Mouse (Mus musculus) megakaryocyte, embryonic 14.5 days (primary cell): ENCODE measurements at regions not wholly inside any gene's neighbourhood (a gene's known extent, or its start where the extent isn't known, plus 50 kb on each side); places are given as distances from the start of the nearest gene placed in this dataset.

Experiments used
- H3K27me3 ChIP-seq: replicated peaks from 2 replicates; pipeline ENCODE3; 2012; ENCODE audit warnings: inconsistent platforms
- H3K36me3 ChIP-seq: replicated peaks from 2 replicates; pipeline ENCODE3; 2012; ENCODE audit warnings: low read length, inconsistent platforms, mixed read lengths
- H3K4me1 ChIP-seq: 2 replicates; pipeline ENCODE4 v1.6.1; 2012; ENCODE audit warnings: inconsistent platforms
- H3K4me3 ChIP-seq: replicated peaks from 2 replicates; pipeline ENCODE3; 2012; ENCODE audit warnings: moderate library complexity, mild to moderate bottlenecking, inconsistent platforms
- H3K9me3 ChIP-seq: 2 replicates; pipeline ENCODE4 v1.6.1; 2012; ENCODE audit warnings: inconsistent platforms
- FLI1 ChIP-seq: IDR thresholded peaks from 2 replicates; pipeline ENCODE4 v1.6.1; 2012; ENCODE audit warnings: low read length, inconsistent platforms, mixed read lengths
- GATA1 ChIP-seq: IDR thresholded peaks from 3 replicates; pipeline ENCODE4 v1.6.1; 2012; ENCODE audit warnings: mixed read lengths, low read length, inconsistent platforms, borderline replicate concordance

DNA sequence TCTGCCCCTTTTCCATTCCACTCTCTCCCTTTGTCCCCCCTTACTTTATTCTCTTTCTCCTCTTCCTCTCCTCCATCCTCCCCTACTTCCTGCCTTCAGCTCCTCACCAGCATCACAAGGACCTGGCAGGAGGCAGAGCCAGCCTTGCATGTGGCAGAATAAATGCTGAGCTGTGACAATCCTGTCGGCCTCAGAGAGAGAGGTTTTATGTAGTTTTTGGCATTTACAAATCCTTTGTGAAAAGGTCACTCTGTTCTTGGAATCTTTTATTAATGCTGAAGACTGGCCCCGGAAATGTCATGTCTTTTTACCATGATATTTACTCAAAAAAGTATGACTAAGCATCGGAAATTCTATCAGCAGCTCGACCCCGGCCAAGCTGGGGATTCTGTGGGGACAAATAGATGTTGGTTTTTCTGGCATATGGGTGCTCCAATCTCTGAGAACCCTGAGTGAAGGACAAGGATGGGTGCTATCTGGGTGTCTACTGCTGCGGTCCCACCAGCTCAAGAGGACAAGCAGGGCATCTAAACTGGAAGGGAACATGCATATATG is 178.8 kb upstream of the Nlrp1b start:
- Histone ChIP-seq H3K36me3 (no peaks in the 10 kb centered on the region), H3K4me1 (no peaks in the 10 kb centered on the region), H3K27me3 (no peaks in the 10 kb centered on the region), H3K4me3 (no peak overlapping the region), H3K9me3 (peaks cover 17% of the 10 kb centered on the region; the same call in 1 of the 2 replicates)
- TF ChIP-seq GATA1 (no peak), FLI1 (no peak)

DNA sequence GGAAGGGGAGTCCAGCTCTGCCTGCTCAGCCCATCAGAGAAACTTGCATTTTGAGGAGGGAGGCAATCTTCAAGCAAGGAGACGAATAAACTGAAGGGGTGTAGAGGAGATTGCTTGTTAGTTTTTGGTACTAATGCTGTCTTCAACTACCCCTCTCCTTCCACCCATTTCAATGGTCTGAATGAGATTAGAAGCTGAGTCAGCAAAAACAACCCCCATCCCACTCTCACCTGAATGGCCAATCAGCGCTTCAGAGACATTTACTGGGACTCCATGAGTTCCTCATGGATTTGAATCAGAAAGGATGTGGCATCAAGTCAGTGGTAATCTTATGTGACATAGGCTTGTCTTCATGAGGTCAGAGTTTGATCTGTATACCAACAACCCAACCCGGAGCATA is 180.0 kb upstream of the Nlrp1b start:
- Histone ChIP-seq H3K9me3 (peaks cover 17% of the 10 kb centered on the region; the same call in 1 of the 2 replicates), H3K36me3 (no peaks in the 10 kb centered on the region), H3K27me3 (no peaks in the 10 kb centered on the region), H3K4me1 (no peaks in the 10 kb centered on the region), H3K4me3 (no peak overlapping the region)
- no peak for TF ChIP-seq GATA1
- TF ChIP-seq FLI1 = no peak

DNA sequence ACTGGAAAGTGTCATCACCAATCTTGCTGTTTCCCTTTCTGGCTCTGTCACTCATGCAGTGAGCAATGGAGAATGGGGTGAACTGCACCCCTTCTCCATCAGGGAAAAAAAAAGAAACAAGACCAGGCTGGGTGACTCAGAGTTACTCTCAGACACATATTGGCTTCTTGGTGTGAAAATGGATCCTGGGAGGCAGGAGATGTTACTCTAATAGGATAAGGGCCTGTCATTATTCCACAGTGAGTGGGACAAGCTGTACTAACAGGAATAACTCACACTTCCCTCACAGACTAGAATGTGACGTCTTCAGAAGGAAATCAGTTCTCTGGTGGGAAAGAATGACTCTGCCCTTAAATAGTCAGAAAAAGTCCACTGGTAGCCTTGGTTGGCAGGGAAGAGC is 181.4 kb upstream of the Nlrp1b start:
- Histone ChIP-seq H3K4me1 (no peaks in the 10 kb centered on the region), H3K27me3 (no peaks in the 10 kb centered on the region), H3K4me3 (no peak overlapping the region), H3K36me3 (no peaks in the 10 kb centered on the region), H3K9me3 (peaks cover 17% of the 10 kb centered on the region; the same call in 1 of the 2 replicates)
- TF ChIP-seq GATA1 = no peak
- TF ChIP-seq FLI1 = no peak

DNA sequence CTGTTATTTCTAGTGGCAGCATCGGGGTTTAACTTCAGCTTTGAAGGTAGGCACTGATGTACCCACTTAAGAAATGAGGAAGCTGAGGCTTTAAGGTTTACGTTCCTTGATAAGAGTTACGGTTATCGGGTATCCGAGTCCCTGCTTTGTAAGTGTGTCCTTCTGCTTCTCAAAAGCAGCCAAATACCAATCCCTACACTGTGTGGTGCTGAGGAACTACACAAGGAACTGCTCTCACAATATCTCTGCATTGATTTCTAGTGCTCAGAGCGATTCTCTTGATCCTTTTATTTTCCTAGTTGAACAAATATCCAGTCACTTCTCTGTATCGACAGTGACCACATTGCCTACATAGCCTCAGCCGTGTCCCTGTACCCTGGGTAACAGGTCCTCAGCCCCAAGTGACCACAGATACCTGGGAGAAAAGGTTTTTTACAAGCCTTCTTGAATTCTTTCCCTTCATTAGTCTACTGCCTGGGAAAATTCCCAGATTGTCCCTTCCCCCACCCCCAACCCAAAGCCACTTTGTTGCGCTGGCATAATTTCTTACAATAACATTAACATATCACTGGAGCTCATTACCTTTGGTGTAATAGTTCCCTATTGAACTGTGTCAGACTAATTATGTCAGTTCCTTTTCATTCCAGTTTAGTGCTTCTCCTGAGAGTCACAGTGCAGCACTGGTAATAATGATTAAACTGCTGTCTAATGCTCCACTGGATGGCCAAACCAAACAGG is 184.0 kb upstream of the Nlrp1b start:
- TF ChIP-seq GATA1 (no peak), FLI1 (no peak)
- no peaks in the 10 kb centered on the region for H3K36me3 ChIP-seq
- H3K9me3 ChIP-seq = peaks cover 12% of the 10 kb centered on the region; the same call in 1 of the 2 replicates
- no peaks in the 10 kb centered on the region for H3K4me1 ChIP-seq
- H3K27me3 ChIP-seq = no peaks in the 10 kb centered on the region
- no peak overlapping the region for H3K4me3 ChIP-seq

DNA sequence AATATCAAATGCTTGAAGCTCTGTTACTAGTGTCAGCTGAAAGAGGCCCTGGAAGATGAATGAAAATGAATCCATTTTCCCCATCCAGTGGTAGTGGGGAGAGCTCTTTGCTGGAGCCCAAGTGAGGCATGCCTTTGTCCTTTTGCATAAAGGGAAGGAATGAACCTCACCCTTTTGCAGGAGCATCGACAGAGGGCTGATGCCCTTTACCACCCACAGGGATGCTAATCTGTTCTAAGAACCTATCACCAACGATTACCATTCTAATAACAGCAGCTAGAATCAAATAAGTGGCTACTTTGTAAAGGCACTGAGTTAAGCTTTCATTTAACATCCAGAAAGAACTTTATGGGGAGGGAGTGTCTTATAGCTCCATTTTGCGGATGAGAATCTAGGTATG is 184.9 kb upstream of the Nlrp1b start:
- Histone ChIP-seq H3K4me3 (no peak overlapping the region), H3K27me3 (no peaks in the 10 kb centered on the region), H3K9me3 (peaks cover 10% of the 10 kb centered on the region; the same call in 1 of the 2 replicates), H3K4me1 (no peaks in the 10 kb centered on the region), H3K36me3 (no peaks in the 10 kb centered on the region)
- TF ChIP-seq GATA1 = no peak
- no peak for TF ChIP-seq FLI1

DNA sequence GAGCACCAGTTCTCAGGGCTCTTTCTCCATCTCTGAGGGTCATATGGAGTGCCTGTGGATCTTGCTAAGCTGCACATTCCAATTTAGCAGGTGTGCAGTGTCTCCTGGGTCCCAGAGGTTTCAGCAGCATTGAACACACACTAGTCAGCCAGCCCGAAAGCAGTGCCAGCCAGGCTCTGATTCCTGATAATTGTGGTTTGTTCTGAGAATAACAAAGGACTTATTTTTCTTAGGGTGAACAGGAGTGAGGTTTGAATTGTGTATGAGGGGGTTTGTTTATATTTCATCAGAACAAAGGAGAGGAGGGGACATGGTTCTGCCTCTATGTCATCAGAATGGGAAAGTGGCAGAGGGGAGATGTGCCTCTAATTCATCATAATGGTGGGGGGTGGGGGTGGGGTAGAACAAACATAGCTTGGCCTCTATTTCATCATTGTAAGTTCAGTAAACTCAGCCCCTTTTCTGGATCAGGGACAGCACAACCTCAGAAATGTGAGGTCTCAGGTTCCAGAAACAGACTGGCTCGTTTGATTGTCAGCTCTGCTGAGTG is 191.8 kb upstream of the Nlrp1b start:
- TF ChIP-seq GATA1 = no peak
- no peak for TF ChIP-seq FLI1
- Histone ChIP-seq H3K4me3 (no peak overlapping the region), H3K9me3 (peaks cover 39% of the 10 kb centered on the region), H3K27me3 (no peaks in the 10 kb centered on the region), H3K36me3 (no peaks in the 10 kb centered on the region), H3K4me1 (no peaks in the 10 kb centered on the region)

DNA sequence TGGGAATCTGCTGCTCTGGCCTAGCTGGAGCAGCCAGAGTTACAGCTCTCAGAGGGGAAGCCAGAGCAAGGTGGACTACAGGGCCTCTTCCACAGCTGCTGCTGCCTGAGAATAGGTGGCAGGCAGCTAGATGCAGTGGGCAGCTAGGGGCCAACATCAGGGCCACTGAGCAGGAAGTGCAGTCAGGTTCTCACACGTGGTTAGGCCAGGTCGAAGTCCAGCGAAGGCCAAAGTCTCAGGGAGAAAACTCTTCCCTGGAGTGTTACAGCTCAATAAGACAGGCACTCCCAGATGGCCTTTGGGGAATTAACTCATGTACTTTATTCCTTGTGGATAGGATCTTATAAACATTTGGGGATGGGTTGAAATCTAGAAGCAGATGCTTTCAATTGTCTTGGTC is 192.7 kb upstream of the Nlrp1b start:
- TF ChIP-seq GATA1 = no peak
- TF ChIP-seq FLI1 = no peak
- H3K9me3 ChIP-seq = peaks cover 41% of the 10 kb centered on the region
- no peaks in the 10 kb centered on the region for H3K27me3 ChIP-seq

DNA sequence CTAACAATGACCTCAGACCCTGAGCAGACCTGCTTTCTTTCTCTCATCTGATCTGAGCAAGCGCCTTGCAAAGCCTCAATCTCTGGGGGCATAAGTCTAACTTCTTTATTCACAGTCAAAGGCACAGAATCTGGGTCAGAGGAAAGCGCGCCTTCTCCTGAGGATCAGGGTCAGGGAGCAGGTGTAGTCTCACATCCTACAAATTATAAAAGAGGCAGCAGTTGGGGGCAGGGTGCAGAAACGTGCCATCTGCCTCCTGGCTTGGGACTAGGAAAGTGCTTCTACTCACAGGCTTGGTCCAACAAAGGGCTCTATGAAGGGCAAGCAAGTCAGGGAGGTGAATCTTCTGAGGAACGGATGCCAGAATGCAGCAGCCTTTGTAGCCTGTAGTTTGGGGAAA is 194.3 kb upstream of the Nlrp1b start:
- TF ChIP-seq GATA1 (no peak), FLI1 (no peak)
- Histone ChIP-seq H3K4me3 (no peak overlapping the region), H3K27me3 (no peaks in the 10 kb centered on the region), H3K4me1 (no peaks in the 10 kb centered on the region), H3K9me3 (peaks cover 52% of the 10 kb centered on the region), H3K36me3 (no peaks in the 10 kb centered on the region)

More for the DNA sequence above, 192.7 kb upstream of the Nlrp1b start:
- no peak overlapping the region for H3K4me3 ChIP-seq
- no peaks in the 10 kb centered on the region for H3K4me1 ChIP-seq
- no peaks in the 10 kb centered on the region for H3K36me3 ChIP-seq

DNA sequence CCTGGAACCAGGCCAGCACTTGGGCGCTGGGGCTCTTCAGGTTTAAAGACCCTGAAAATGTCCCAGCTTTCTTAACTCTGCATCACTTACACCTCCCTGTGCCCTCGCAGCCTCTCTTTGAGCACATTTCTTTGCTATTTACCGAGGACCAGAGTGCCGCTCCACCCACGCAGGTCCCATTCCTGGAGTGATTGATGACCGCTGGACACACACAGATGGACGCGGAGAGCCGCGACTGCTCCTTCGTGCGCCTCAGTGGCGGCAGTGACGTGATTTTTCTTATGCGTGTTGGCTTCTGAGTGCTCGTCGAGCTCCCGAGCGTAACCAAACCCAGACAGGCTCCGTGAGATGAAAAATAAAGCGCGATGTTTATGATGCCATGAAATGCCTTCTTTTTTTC is 199.2 kb upstream of the Nlrp1b start:
- no peaks in the 10 kb centered on the region for H3K36me3 ChIP-seq
- no peak overlapping the region for H3K4me3 ChIP-seq
- H3K9me3 ChIP-seq = peaks cover 54% of the 10 kb centered on the region
- no peaks in the 10 kb centered on the region for H3K4me1 ChIP-seq
- no peaks in the 10 kb centered on the region for H3K27me3 ChIP-seq
- no peak for TF ChIP-seq FLI1
- no peak for TF ChIP-seq GATA1

DNA sequence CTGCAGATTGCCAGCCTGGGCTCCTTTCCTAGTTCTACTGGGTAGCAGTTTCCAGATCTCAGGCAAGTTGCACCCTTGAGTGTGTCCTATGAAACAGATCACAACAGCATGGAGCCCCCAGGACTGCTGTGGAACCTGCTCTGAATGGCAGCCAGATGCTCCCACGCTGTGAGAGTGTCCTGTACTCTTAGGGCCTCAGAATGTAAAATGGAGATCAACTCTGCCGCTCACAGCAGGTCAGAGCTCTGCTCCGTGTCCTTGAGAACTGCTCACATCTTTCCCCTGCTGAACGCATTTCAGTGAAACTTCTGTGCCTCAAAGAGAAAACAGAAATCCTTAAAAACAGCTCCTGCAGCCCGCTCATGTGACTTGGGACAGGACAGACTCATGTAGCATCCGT is 203.7 kb upstream of the Nlrp1b start:
- no peak for TF ChIP-seq GATA1
- no peaks in the 10 kb centered on the region for H3K4me1 ChIP-seq
- no peaks in the 10 kb centered on the region for H3K27me3 ChIP-seq
- H3K4me3 ChIP-seq = no peak overlapping the region
- peaks cover 27% of the 10 kb centered on the region for H3K9me3 ChIP-seq
- H3K36me3 ChIP-seq = no peaks in the 10 kb centered on the region
